Mouse (Mus musculus) spleen, postnatal 14 days (tissue): ENCODE measurements around the gene Clrn1.
"Not testable (repeated sequence)": the region's sequence is repeated elsewhere in the genome, so short reads cannot be mapped to it uniquely, and the experiment has no call there.

Source experiments
- DNase-seq, 2 experiments: peaks; one replicate each; pipeline ENCODE4 v3.0.0; 2021 to 2022; ENCODE audit warnings: low spot score in 2 of 2

Clrn1 gene

GRCm38 (mm10) chr3:58884801-58885573, at the start of gene Clrn1:
Gene Clrn1, minus strand, starts transcription at chr3:58885340.
- no peak for DNase-seq

DNA sequence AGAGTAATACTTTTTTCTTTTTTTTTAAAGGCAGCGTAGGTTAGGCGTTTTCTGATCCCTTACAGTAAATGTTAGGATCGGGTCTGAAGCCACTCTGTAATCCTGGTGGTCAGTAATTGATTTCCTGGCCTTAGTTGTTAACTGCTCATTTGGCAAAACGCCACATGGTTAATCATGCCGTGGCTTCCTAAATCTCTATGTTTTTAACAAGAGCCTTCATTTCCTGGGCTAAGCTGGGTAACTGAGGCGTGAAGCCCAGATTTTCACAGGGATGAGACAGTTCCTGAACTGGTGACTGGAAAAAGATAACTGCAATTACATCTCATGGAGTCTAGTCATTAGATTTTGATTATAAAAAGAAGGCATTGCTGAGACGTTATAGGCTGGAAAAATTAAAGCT, 38.9 kb upstream of the Clrn1 start:
- DNase-seq: no peak

DNA sequence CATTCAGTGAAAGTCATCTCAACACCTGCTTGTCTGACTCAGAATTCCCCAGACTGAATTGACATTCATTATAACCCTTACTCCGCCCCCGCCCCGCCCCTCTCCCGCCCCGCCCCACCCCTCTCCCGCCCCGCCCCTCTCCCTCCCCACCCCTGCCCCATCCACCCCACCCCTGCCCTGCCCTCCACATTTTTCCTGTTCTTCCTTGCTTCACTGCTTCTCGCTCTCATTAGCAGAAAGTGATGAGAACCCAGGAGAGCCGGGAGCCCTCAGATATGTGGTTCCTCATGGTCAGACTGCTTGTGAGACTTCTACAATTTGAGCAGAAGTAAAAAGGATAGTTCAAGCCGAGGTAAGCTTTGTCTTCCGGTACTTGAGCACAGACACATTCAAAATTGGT, 38.0 kb upstream of the Clrn1 start:
- no peak for DNase-seq

DNA sequence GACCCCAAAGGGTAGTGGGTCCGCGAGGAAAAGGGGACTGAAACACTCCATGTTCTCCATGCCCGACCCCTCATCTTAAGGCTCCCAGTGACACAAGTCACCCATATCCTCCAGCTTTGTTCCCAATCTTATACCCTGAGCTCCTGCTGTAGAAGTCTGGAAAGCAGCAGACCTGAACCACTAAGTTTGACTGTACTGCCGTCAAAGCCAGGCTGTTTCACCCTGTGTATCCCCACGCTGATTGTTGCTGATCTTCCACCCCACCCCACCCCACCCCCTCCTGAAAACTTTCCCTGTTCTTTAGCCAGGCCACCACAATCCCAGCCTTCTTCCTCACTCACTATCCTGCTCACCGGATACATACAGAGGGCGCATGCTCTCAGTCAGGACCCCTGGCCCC, 37.5 kb upstream of the Clrn1 start:
- DNase-seq: no peak

DNA sequence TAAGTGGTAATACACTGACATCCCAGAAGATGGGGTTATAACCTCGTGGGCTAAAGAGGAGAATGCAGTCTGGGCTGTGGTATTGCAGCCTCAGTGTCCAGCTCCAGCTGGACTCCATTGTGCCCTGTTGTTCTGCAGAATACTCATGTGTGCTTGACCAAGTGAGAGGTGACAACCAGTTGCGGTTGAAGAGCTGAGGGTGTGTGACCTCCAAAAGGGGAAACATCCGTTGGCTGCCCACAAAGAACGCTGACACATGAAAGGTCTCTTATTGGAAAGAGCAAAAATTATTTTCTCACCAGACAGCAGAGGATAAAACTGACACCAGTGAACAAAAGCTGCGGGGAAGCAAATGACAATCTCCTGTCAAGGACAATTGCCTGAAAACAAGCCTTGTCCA, 36.2 kb upstream of the Clrn1 start:
- no peak for DNase-seq

DNA sequence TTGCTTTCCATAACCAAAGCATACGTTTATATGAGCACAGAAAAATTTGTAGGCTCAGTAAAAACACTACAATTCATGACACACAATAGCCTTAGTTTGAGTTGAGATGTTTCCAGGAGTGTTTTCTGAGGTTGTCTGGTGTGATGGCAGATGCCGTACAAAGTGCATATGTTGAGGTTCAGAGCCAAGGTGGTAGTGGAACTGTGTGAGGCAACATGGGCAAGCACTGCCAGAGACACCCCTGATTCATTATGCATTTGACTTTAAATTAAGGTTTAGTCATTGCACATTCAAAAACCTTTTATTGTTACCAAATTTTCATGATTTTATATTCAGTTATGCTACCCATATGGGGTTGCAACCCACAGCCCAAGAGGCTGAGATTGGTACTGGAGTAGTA, 19.5 kb upstream of the Clrn1 start:
- no peak for DNase-seq

GRCm38 (mm10) chr3:58902051-58902758, 17.1 kb upstream of the Clrn1 start:
- DNase-seq: no peak

DNA sequence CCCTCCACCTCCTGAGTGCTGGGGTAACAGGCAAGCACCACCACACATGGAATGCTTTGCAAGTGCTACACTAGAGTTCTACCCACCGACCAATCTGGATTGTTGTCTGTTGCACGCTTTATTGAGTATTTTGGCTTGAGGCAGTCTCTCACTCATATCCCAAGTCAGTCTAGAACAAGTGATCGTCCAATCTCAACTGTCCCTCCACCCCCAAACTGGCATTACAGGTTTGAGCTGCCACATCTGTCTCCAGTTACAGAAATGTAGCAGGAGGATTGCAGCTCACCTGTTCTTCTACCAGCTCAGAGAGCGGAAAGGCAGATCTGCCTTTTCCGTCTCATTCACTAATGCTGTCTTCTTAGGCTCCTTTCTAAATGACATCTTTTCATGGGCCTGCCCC, 10.0 kb upstream of the Clrn1 start:
- no peak for DNase-seq

GRCm38 (mm10) chr3:58894529-58894928, 9.4 kb upstream of the Clrn1 start:
- DNase-seq: no peak

- no peak for DNase-seq
Observed at GRCm38 (mm10) chr3:58889670-58890069, 4.5 kb upstream of the Clrn1 start.

DNA sequence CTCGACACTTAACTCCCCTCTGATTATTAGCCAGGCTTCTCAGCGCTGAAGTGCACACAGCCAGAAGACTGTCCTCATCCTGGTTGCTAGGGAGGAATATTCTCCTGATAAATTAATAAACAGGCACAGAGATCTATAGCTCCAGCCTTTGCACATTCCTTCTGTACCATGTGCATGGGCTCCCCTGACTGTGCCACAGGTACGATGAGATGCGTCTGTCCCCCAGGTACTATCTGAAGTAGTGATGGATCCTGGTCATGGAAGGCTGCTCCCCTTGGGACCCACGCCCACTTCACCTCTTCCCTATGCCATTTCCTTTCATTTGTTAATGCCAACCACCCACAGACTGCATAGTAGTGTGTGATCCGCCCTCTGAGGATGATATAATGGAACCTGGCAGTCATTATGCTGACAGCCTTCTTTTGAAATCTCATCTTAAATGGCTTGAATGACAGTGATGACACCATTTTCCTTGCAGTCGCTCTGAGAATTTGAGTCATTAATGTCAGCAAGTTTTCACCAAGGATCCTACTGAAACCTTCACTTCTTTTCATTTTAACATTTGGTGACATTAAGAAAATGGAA, 3.1 kb upstream of the Clrn1 start:
- DNase-seq: no peak

DNA sequence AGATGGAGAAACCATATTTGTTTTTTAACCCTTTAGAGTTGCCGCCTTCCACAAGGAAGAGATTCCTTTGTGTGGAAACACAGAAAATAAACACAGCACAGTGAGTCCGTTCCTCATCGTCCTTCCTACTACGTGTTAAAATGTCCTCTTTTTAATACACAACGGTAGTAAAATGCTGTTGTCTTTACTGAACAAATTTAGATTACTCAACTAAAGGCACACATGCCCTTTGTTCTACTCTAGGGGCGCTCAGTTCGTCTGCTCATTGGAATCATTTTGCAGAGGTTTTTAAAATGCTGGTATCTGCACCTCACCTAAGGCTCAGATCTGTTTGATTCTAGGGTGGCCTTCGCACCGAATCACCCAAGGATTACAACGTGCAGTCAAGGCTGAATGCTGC, 2.6 kb upstream of the Clrn1 start:
- no peak for DNase-seq

- DNase-seq: no peak
Observed at GRCm38 (mm10) chr3:58883511-58883907, 1.6 kb downstream of the Clrn1 start.

- no peak for DNase-seq
Observed at GRCm38 (mm10) chr3:58882878-58883510, 2.1 kb downstream of the Clrn1 start.

DNA sequence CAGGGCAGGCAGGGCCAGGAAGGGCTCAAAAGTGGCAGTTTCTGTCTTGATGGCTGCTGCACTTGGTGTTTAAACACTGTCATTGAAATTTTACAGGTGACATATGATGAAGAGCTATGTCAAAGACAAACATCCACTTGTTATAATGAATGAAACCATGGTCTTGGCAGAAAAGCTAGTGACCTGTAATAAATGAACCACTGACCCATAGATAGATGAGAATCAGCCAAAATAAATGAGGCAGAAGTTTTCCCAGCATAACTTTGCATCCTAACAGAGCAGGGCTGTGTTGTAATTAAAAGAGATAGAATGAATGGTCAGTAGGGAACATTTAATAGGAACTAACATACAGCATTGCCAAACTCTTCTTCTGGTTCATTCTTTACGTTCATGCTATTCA, 4.1 kb downstream of the Clrn1 start:
- DNase-seq: no peak

DNA sequence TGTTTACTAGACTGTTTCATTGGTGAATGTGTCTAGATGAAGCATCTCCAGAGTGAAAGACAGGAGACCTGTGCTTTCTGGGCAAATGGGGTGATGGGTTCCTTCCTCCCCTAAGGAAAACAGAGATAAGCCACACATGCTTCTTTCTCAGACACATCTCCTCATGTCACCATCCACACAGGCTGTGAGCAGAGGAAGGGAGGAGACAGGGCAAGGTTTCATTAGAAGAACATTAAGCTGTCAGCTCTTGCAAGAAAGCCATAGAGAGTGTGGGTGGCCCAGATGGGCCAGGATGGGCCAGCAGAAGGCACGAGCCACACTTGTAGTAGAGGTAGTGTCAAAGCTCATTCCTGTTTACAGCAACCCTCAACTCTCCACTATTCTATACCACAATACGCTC, 5.0 kb downstream of the Clrn1 start:
- DNase-seq: no peak

GRCm38 (mm10) chr3:58871882-58872281, 13.3 kb downstream of the Clrn1 start:
- DNase-seq: not testable (repeated sequence)

GRCm38 (mm10) chr3:58865690-58866089, 19.4 kb downstream of the Clrn1 start:
- no peak for DNase-seq

DNA sequence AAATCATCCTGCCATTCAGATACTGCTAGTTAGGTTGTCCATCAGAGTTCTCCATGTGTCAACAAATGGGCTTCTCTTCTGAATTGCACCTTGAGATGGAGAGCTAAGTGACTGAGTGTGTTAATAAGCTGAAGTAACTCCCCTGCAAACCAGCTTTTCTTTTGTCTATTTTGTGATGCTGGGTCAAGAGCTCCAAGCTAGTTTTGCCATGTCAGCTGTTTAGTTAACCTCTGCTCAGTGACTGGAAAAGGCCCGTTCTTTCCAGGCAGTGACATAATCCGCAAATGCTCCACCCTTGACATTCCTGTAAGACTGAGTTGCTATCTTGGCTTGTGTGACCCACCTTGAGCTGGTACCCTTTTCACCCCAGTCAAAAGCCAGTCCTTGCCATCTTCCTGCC, 22.2 kb downstream of the Clrn1 start:
- DNase-seq: no peak

GRCm38 (mm10) chr3:58843415-58843814, 41.7 kb downstream of the Clrn1 start:
- no peak for DNase-seq

- DNase-seq: no peak
Observed at GRCm38 (mm10) chr3:58833442-58834160, 51.5 kb downstream of the Clrn1 start.

- no peak for DNase-seq
Observed at GRCm38 (mm10) chr3:58832888-58833287, 52.3 kb downstream of the Clrn1 start.
